Mouse (Mus musculus) heart, embryonic 16.5 days (tissue): ENCODE measurements around the gene Il1rapl2. TPM values are rescaled to one million over a fixed set of nuclear protein-coding genes. Genes with fewer than 3 reads are reported as not detected.
"Not testable (repeated sequence)": the region's sequence is repeated elsewhere in the genome, so short reads cannot be mapped to it uniquely, and the experiment has no call there.

Experiments used
- ATAC-seq: fragments of 200-750 bp; cut with Nextera tagmentation; replicated peaks from 2 replicates; pipeline ENCODE4 v1.8.0; 2017; ENCODE audit warnings: moderate number of reproducible peaks; ENCODE audit not compliant: insufficient read depth, low FRiP score; ENCODE audit errors: extremely low read depth
- H3K27ac ChIP-seq: fragments of 300-500 bp; sonication (generic); 2 replicates; pipeline ENCODE4 v1.5.1; 2014; ENCODE audit warnings: mild to moderate bottlenecking, low read length, control low read depth, moderate library complexity
- H3K27me3 ChIP-seq: fragments of 300-500 bp; sonication (generic); 2 replicates; pipeline ENCODE4 v1.6.1; 2014; ENCODE audit warnings: low read length, mixed read lengths; ENCODE audit not compliant: control insufficient read depth, insufficient read depth
- H3K36me3 ChIP-seq: fragments of 300-500 bp; sonication (generic); 2 replicates; pipeline ENCODE4 v1.6.1; 2014; ENCODE audit not compliant: control insufficient read depth, insufficient read depth
- H3K4me1 ChIP-seq: fragments of 300-500 bp; sonication (generic); 2 replicates; pipeline ENCODE4 v1.6.1; 2014; ENCODE audit warnings: low read length, mixed read lengths; ENCODE audit not compliant: control insufficient read depth, insufficient read depth
- H3K4me2 ChIP-seq: fragments of 300-500 bp; sonication (generic); 2 replicates; pipeline ENCODE4 v1.6.1; 2014; ENCODE audit warnings: low read depth, mild to moderate bottlenecking, control low read depth, low read length
- H3K4me3 ChIP-seq: fragments of 300-500 bp; sonication (generic); 2 replicates; pipeline ENCODE4 v1.5.1; 2014; ENCODE audit warnings: mild to moderate bottlenecking, control low read depth, low read length
- H3K9ac ChIP-seq: fragments of 300-500 bp; sonication (generic); 2 replicates; pipeline ENCODE4 v1.6.1; 2014; ENCODE audit warnings: low read length, control low read depth
- H3K9me3 ChIP-seq: fragments of 300-500 bp; sonication (generic); replicated peaks from 2 replicates; pipeline ENCODE4 v1.6.1; 2016; ENCODE audit warnings: low read length; ENCODE audit not compliant: control insufficient read depth
- WGBS: fragments of 180-500 bp; shearing (Covaris S2); extraction: QIAGEN DNeasy Blood & Tissue Kit; methylation state at CpG from one replicate; pipeline ENCODE4 v1.1.7; 2014; 5-methylcytosine and 5-hydroxymethylcytosine counted together
- polyA plus RNA-seq: library from polyadenylated mRNA; unstranded; fragments of >200 nt; fragmentation: Nextera tagmentation; extraction: Ambion mirVana; gene quantifications from 2 replicates; pipeline ENCODE4 v1.2.1, GENCODE M21; 2015

Gene Il1rapl2
- polyA plus RNA-seq, 1 experiment from 2014 or later: 0.13 TPM

DNA sequence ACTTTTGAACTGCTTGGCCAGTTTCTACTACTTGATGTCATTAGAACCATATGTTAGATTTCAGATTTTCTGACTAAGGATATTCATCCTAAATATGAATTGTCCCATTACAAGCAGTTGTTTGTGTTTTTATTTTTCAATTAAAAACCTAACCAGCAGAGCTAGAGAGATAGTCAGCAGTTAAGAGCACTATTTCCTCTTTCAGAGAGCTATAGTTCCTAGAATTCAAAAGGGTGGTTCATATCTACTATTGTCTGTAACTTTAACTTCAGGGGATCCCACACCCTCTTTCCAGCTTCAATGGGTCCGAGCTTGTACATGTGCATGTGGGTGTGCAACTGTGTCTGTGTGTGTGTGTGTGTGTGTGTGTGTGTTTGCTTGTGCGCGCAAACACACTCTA lies 472.7 kb downstream of the Il1rapl2 start:
- Histone ChIP-seq H3K27me3 (no peaks in the 10 kb centered on the region), H3K9me3 (no peaks in the 10 kb centered on the region), H3K27ac (no peak overlapping the region), H3K4me1 (no peaks in the 10 kb centered on the region), H3K4me3 (no peak overlapping the region), H3K4me2 (no peak overlapping the region), H3K9ac (no peak overlapping the region), H3K36me3 (no peaks in the 10 kb centered on the region)
- WGBS: 82% methylated on average over 3 of the region's 3 CpGs
- ATAC-seq: no peak

DNA sequence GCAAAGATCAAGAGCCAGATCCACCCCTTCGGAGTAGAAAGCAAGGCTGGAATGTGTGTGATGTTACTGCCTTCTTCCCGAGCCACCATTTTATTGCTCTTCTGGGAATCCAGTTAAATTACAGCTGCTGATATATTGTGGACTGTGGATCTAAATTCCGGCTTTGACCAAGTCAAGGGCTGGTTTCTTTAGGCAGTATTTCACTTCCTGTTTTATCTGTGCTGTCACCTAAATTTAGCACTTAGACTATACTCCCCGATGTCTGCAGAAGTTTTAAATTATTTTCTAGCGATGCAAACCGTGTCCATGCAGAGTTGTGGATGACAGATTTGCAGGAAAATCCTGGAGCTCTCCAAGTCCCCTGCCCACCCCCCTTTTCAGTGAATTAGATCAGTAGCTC lies 533.5 kb downstream of the Il1rapl2 start:
- no peaks in the 10 kb centered on the region for H3K36me3 ChIP-seq
- no peak overlapping the region for H3K4me3 ChIP-seq
- ATAC-seq: no peak
- no peak overlapping the region for H3K27ac ChIP-seq
- no peaks in the 10 kb centered on the region for H3K27me3 ChIP-seq
- no peaks in the 10 kb centered on the region for H3K4me1 ChIP-seq
- WGBS: 51% methylated on average over 6 of the region's 6 CpGs
- no peak overlapping the region for H3K4me2 ChIP-seq
- no peaks in the 10 kb centered on the region for H3K9me3 ChIP-seq
- no peak overlapping the region for H3K9ac ChIP-seq

DNA sequence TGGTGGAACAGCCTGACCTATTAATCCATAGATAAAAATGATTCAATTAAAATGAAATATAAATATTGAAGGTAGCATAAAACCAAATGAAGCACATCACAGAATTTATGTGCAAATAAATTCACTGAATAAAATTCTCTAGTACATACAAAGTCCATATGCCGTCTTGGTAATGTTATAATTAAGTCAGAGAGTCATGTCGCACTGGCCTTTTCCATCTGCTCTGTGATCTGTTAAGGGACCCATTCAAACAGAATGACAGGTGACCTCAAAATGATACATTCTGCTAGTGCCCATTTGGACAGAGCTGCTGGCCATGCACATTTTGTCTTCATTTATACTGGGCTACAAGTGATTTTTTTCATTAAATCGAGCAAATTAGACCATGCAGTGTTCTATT lies 534.3 kb downstream of the Il1rapl2 start:
- Histone ChIP-seq H3K4me1 (no peaks in the 10 kb centered on the region), H3K36me3 (no peaks in the 10 kb centered on the region), H3K27ac (no peak overlapping the region), H3K9ac (no peak overlapping the region), H3K4me3 (no peak overlapping the region), H3K4me2 (no peak overlapping the region), H3K27me3 (no peaks in the 10 kb centered on the region), H3K9me3 (no peaks in the 10 kb centered on the region)
- 68% methylated on average over 3 of the region's 3 CpGs for WGBS
- no peak for ATAC-seq

DNA sequence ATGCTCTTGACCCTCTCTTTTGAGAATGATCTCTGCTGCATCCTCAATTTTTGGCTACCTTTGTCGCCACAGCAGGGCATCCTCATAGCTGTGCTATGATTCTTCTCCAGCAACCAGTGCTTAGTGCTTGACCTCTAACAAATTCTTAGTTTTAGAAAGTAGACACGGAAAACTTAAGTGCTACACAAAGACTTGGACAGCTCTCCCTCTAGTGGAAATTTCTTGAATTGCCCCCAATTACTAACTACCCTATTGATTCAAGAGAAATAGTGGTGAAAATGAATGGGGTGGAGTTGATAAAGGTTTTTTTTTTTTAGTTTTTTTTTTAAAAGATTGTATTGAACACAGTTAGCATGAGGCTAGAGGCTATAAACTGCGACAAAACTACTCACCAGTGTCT lies 599.7 kb downstream of the Il1rapl2 start:
- Histone ChIP-seq H3K4me2 (no peak overlapping the region), H3K27me3 (no peaks in the 10 kb centered on the region), H3K9me3 (no peaks in the 10 kb centered on the region), H3K27ac (no peak overlapping the region), H3K4me3 (no peak overlapping the region), H3K9ac (no peak overlapping the region), H3K36me3 (no peaks in the 10 kb centered on the region), H3K4me1 (no peaks in the 10 kb centered on the region)
- WGBS: 13% methylated on average over 3 of the region's 3 CpGs
- ATAC-seq: no peak

DNA sequence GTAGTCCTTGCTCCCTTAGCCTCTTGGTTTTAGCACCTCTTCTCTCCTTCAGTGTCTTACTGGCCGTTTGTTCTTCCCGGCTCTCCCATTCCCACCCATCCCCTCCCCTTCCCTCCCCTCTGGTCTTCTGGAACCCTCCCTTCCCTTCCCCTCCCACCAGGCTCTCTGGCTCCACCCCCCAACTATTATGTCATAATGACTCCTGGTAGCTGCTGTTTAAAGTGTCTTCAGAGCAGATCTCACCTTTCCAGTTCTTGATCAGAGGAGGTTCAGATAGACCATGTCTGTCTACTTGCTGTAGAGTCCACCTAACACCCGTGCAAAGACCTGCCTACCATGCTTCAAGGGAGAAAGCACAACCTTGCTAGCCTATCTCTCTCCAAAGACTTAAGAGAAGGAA lies 639.1 kb downstream of the Il1rapl2 start, which contains the start of gene Tex13a:
Gene Tex13a, minus strand, starts transcription at position 101 of the 400 bp plus-strand sequence.
- ATAC-seq: no peak
- H3K27me3 ChIP-seq: no peaks in the 10 kb centered on the region
- WGBS: 76% methylated on average over 3 of the region's 3 CpGs

DNA sequence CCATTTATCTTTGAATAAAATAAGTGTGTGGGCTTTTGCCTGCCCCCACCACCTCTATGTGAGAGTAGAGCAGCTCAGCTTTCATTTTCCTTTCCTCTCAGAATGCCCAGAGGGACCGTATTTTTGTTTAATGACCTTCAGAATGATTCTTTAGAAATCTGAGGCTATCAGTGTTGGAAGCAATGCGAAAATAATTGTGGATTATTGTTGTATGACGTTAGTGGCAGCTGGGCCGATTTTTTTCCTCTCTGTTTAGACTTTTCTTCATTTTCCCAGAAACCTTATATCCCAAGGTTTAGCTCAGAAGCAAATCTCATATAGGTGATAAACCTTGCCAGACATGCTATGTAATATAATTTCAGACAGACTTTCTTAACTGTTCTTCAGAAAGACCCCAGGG lies 664.2 kb downstream of the Il1rapl2 start:
- Histone ChIP-seq H3K4me2 (no peak overlapping the region), H3K4me3 (no peak overlapping the region), H3K9me3 (no peaks in the 10 kb centered on the region), H3K27ac (no peak overlapping the region), H3K36me3 (no peaks in the 10 kb centered on the region), H3K4me1 (no peaks in the 10 kb centered on the region), H3K9ac (no peak overlapping the region), H3K27me3 (no peaks in the 10 kb centered on the region)
- 65% methylated on average over 4 of the region's 4 CpGs for WGBS
- ATAC-seq: no peak

More for the DNA sequence above, 639.1 kb downstream of the Il1rapl2 start, which contains the start of gene Tex13a:
- H3K36me3 ChIP-seq: no peaks in the 10 kb centered on the region
- H3K9ac ChIP-seq: no peak within 1 kb of the TSS
- no peak within 1 kb of the TSS for H3K27ac ChIP-seq
- no peak within 1 kb of the TSS for H3K4me2 ChIP-seq
- no peaks in the 10 kb centered on the region for H3K4me1 ChIP-seq
- H3K9me3 ChIP-seq: no peaks in the 10 kb centered on the region
- H3K4me3 ChIP-seq: no peak within 1 kb of the TSS

DNA sequence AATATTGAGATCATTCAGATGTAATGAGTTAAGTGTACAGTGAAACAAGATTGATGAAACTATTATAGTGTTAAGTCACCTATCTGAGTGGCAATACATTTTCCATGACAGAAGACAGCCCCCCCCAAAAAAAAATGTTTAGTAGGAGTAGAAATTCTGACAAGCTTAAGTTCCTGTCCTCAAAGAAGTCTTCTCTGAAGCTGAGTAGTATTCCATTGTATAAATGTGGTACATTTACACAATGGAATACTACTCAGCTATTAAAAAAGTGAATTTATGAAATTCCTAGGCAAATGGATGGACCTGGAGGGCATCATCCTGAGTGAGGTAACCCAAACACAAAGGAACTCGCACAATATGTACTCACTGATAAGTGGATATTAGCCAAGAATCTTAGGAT lies 778.3 kb downstream of the Il1rapl2 start:
- H3K9me3 ChIP-seq, H3K9ac ChIP-seq, H3K36me3 ChIP-seq, H3K27ac ChIP-seq, H3K4me3 ChIP-seq, ATAC-seq, H3K4me2 ChIP-seq, H3K4me1 ChIP-seq, H3K27me3 ChIP-seq: not testable (repeated sequence)
- 60% methylated on average over 1 of the region's 1 CpGs for WGBS

DNA sequence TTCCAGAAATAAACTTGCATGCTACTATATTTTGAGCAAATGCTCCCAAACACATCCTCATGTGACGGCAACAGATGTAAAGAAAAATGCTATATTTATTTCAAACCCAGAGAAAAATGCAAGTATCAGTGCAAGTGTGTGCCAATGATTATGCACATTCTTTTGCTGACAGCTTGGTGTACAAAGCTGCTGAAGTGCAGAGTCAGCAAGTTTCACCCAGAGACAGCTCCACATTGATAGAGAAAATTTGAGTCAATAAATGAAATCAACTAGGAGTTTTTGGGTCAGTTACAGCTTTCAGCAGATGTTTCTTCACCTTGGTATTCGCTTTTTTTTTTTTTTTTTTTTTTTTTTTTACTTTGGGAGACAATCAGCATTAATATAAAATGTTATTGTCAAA lies 863.4 kb downstream of the Il1rapl2 start:
- Histone ChIP-seq H3K27ac (no peak overlapping the region), H3K4me1 (peaks cover 3% of the 10 kb centered on the region; the same call in 1 of the 2 replicates), H3K9ac (no peak overlapping the region), H3K9me3 (no peaks in the 10 kb centered on the region), H3K27me3 (no peaks in the 10 kb centered on the region), H3K4me2 (no peak overlapping the region), H3K36me3 (no peaks in the 10 kb centered on the region), H3K4me3 (no peak overlapping the region)
- no peak for ATAC-seq
- WGBS: 52% methylated on average over 2 of the region's 2 CpGs

DNA sequence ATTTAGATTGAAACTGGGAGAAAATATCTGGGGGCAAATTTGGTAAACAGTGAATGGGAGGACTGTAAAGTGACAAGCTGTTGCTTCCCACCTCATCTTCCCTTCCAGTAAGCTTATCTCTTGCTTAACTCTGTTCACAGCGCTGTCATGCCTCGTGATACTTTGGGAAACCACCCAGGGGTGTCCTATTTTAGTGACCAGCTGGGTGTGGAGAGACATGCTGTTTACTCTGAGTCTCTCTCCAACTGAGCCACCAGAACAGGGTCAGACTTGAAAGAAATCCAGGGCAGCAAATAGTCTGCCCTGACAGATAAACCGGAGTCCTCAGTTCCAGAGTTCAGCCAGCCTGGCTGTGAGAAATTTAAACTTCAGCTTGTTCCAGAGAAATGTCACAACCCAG lies 867.5 kb downstream of the Il1rapl2 start:
- H3K27me3 ChIP-seq: no peaks in the 10 kb centered on the region
- 27% methylated on average over 3 of the region's 3 CpGs for WGBS
- H3K4me2 ChIP-seq: no peak overlapping the region
- no peak overlapping the region for H3K27ac ChIP-seq
- ATAC-seq: no peak
- no peak overlapping the region for H3K9ac ChIP-seq
- H3K9me3 ChIP-seq: no peaks in the 10 kb centered on the region
- H3K4me1 ChIP-seq: peaks cover 3% of the 10 kb centered on the region; the same call in 1 of the 2 replicates
- no peak overlapping the region for H3K4me3 ChIP-seq
- no peaks in the 10 kb centered on the region for H3K36me3 ChIP-seq

DNA sequence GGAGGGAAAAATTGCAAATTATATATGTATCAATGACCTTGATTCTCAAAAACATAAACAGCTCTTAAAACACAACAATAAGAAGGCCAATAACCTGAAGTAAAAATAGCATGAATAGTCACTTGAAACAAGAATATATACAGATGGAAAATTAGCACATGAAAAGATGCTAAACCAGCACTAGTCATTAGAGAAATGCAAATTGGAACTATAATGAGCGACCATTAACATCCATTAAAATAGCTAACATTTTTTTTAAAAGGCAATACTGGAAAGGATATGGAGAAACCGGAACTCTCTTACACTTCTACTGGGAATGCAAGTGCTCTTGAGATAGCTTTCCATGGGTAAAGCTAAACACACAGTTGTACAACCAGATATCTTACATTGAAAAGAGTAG lies 879.4 kb downstream of the Il1rapl2 start:
- Histone ChIP-seq H3K4me1 (no peaks in the 10 kb centered on the region), H3K27ac (no peak overlapping the region), H3K9me3 (no peaks in the 10 kb centered on the region), H3K36me3 (no peaks in the 10 kb centered on the region), H3K27me3 (no peaks in the 10 kb centered on the region), H3K9ac (no peak overlapping the region), H3K4me2 (no peak overlapping the region), H3K4me3 (no peak overlapping the region)
- ATAC-seq: no peak
- WGBS: 70% methylated on average over 2 of the region's 2 CpGs
